Mouse (Mus musculus) CH12.LX (cell line): ENCODE results near the gene Tspan32. TPM values are rescaled to one million over a fixed set of nuclear protein-coding genes. Genes with fewer than 3 reads are reported as not detected.

Experiments
- DNase-seq: peaks from one replicate; pipeline ENCODE4 v3.0.0-alpha.2; 2013; ENCODE audit errors: extremely low read depth
- H3K27ac ChIP-seq: 2 replicates; pipeline ENCODE4 v1.5.1; 2012; ENCODE audit warnings: low read depth, mild to moderate bottlenecking, control low read depth, moderate library complexity; ENCODE audit not compliant: insufficient read depth
- H3K27me3 ChIP-seq: replicated peaks from 2 replicates; pipeline ENCODE3; 2012; ENCODE audit warnings: inconsistent platforms
- H3K36me3 ChIP-seq, 2 experiments: replicated peaks in 1 of 2; 2 replicates each; pipeline versions ENCODE3 to v1.6.1; 2012; ENCODE audit warnings: inconsistent platforms in 1 of 2, low read length in 1 of 2, mild to moderate bottlenecking in 1 of 2, mixed read lengths in 1 of 2, moderate library complexity in 1 of 2; ENCODE audit not compliant: control insufficient read depth in 1 of 2, insufficient read depth in 1 of 2
- H3K4me1 ChIP-seq, 2 experiments: 2 replicates each; pipeline ENCODE4 v1.6.1; 2012; ENCODE audit warnings: inconsistent platforms in 1 of 2, moderate library complexity in 1 of 2; ENCODE audit not compliant: insufficient read depth in 2 of 2, control insufficient read depth in 1 of 2
- H3K4me2 ChIP-seq: 2 replicates; pipeline ENCODE4 v1.6.1; 2012; ENCODE audit warnings: low read depth, mild to moderate bottlenecking, control low read depth; ENCODE audit not compliant: poor library complexity, insufficient read depth, severe bottlenecking
- H3K4me3 ChIP-seq, 3 experiments: fragments of 150-350 bp in 1 of 3; sonication (generic) in 1 of 3; replicated peaks in 1 of 3; 2 replicates each; pipeline versions ENCODE3 to v1.5.1; 2011 to 2012; ENCODE audit warnings: low read depth in 2 of 3, low read length in 2 of 3, mild to moderate bottlenecking in 2 of 3, moderate library complexity in 2 of 3, control low read depth in 1 of 3, improper control_type of control experiment in 1 of 3, inconsistent platforms in 1 of 3, mixed read lengths in 1 of 3; ENCODE audit not compliant: poor library complexity in 1 of 3
- H3K79me2 ChIP-seq: replicated peaks from 2 replicates; pipeline ENCODE4 v1.6.1; 2012; ENCODE audit warnings: mild to moderate bottlenecking, moderate library complexity; ENCODE audit not compliant: control insufficient read depth, poor library complexity, insufficient read depth, severe bottlenecking; ENCODE audit errors: extremely low read depth
- H3K9ac ChIP-seq: 2 replicates; pipeline ENCODE4 v1.6.1; 2012; ENCODE audit warnings: low read depth, mild to moderate bottlenecking, control low read depth, moderate library complexity; ENCODE audit not compliant: insufficient read depth
- H3K9me3 ChIP-seq: replicated peaks from 2 replicates; pipeline ENCODE3; 2012; ENCODE audit warnings: low read length, inconsistent platforms, mixed read lengths
- CHD2 ChIP-seq: IDR thresholded peaks from 2 replicates; pipeline ENCODE4 v1.6.1; 2011; ENCODE audit warnings: low read length, improper control_type of control experiment
- ELF1 ChIP-seq: IDR thresholded peaks from 2 replicates; pipeline ENCODE4 v1.6.1; 2014; ENCODE audit warnings: low read depth, mild to moderate bottlenecking, inconsistent platforms, low read length, improper control_type of control experiment
- EP300 ChIP-seq: IDR thresholded peaks from 2 replicates; pipeline ENCODE4 v1.6.1; 2011; ENCODE audit warnings: low read length, improper control_type of control experiment
- GABPA ChIP-seq: IDR thresholded peaks from 2 replicates; pipeline ENCODE4 v1.6.1; 2012; ENCODE audit warnings: low read depth, low read length, improper control_type of control experiment, inconsistent platforms; ENCODE audit not compliant: insufficient replicate concordance
- HCFC1 ChIP-seq: IDR thresholded peaks from 2 replicates; pipeline ENCODE4 v1.6.1; 2012; ENCODE audit warnings: low read depth, mild to moderate bottlenecking, inconsistent platforms, low read length, improper control_type of control experiment
- IRF4 ChIP-seq: IDR thresholded peaks from 2 replicates; pipeline ENCODE4 v1.6.1; 2014; ENCODE audit warnings: low read depth, mild to moderate bottlenecking, inconsistent platforms, low read length, improper control_type of control experiment
- JUN ChIP-seq: IDR thresholded peaks from 2 replicates; pipeline ENCODE4 v1.6.1; 2011; ENCODE audit warnings: low read depth, mild to moderate bottlenecking, low read length, improper control_type of control experiment, moderate library complexity; ENCODE audit not compliant: insufficient read depth
- MAFK ChIP-seq: IDR thresholded peaks from 2 replicates; pipeline ENCODE4 v1.6.1; 2011; ENCODE audit warnings: low read length, improper control_type of control experiment; ENCODE audit not compliant: insufficient replicate concordance
- MEF2A ChIP-seq: IDR thresholded peaks from 2 replicates; pipeline ENCODE4 v1.6.1; 2014; ENCODE audit warnings: low read depth, mild to moderate bottlenecking, inconsistent platforms, low read length, improper control_type of control experiment, borderline replicate concordance
- MXI1 ChIP-seq: IDR thresholded peaks from 2 replicates; pipeline ENCODE4 v1.6.1; 2011; ENCODE audit warnings: mild to moderate bottlenecking, low read depth, low read length, improper control_type of control experiment
- MYC ChIP-seq: IDR thresholded peaks from 2 replicates; pipeline ENCODE4 v1.6.1; 2011; ENCODE audit warnings: low read depth, mild to moderate bottlenecking, improper control_type of control experiment, low read length
- NELFE ChIP-seq: IDR thresholded peaks from 2 replicates; pipeline ENCODE4 v1.6.1; 2011; ENCODE audit warnings: low read depth, low read length, improper control_type of control experiment
- PAX5 ChIP-seq: IDR thresholded peaks from 2 replicates; pipeline ENCODE4 v1.6.1; 2012; ENCODE audit warnings: low read length, inconsistent platforms, mixed read lengths
- POLR2A ChIP-seq: IDR thresholded peaks from 2 replicates; pipeline ENCODE4 v1.6.1; 2011; ENCODE audit warnings: low read depth, mild to moderate bottlenecking, improper control_type of control experiment, low read length
- POLR2AphosphoS2 ChIP-seq: IDR thresholded peaks from 2 replicates; pipeline ENCODE4 v1.6.1; 2011; ENCODE audit warnings: low read depth, low read length, improper control_type of control experiment
- RAD21 ChIP-seq: IDR thresholded peaks from 2 replicates; pipeline ENCODE4 v1.6.1; 2011; ENCODE audit warnings: low read depth, mild to moderate bottlenecking, low read length, improper control_type of control experiment, moderate library complexity
- SIN3A ChIP-seq: IDR thresholded peaks from 2 replicates; pipeline ENCODE4 v1.6.1; 2012; ENCODE audit warnings: low read length, improper control_type of control experiment, inconsistent platforms
- SMC3 ChIP-seq: IDR thresholded peaks from 2 replicates; pipeline ENCODE4 v1.6.1; 2011; ENCODE audit warnings: low read depth, low read length, improper control_type of control experiment
- TBP ChIP-seq: conservative IDR thresholded peaks from 2 replicates; pipeline ENCODE4 v1.6.1; 2011; ENCODE audit warnings: low read depth, low read length, improper control_type of control experiment
- TCF12 ChIP-seq: IDR thresholded peaks from 2 replicates; pipeline ENCODE4 v1.6.1; 2014; ENCODE audit warnings: low read depth, mild to moderate bottlenecking, inconsistent platforms, low read length, improper control_type of control experiment
- UBTF ChIP-seq: IDR thresholded peaks from 2 replicates; pipeline ENCODE4 v1.6.1; 2012; ENCODE audit warnings: low read depth, mild to moderate bottlenecking, inconsistent platforms, low read length, improper control_type of control experiment, moderate library complexity
- USF1 ChIP-seq: IDR thresholded peaks from 2 replicates; pipeline ENCODE4 v1.6.1; 2014; ENCODE audit warnings: low read depth, mild to moderate bottlenecking, inconsistent platforms, low read length, improper control_type of control experiment
- ZC3H11A ChIP-seq: IDR thresholded peaks from 2 replicates; pipeline ENCODE4 v1.6.1; 2012; ENCODE audit warnings: low read depth, mild to moderate bottlenecking, inconsistent platforms, low read length, improper control_type of control experiment
- ZMIZ1 ChIP-seq: IDR thresholded peaks from 2 replicates; pipeline ENCODE4 v1.6.1; 2012; ENCODE audit warnings: low read depth, mild to moderate bottlenecking, inconsistent platforms, low read length, improper control_type of control experiment
- ZNF384 ChIP-seq: IDR thresholded peaks from 2 replicates; pipeline ENCODE4 v1.6.1; 2012; ENCODE audit warnings: low read depth, low read length, improper control_type of control experiment, inconsistent platforms
- dilution Hi-C: fragments of 300-500 bp; cut with MboI; formaldehyde crosslinking; loops from 2 replicates; pipeline ENCODE4 v1.14.3; 2020; ENCODE audit warnings: low sequenced_read_pairs; ENCODE audit not compliant: extremely low pct_unique_long_range_greater_than_20kb, extremely low pct_ligation_motif_present
- in situ Hi-C: fragments of 300-500 bp; cut with MboI; formaldehyde crosslinking; loops from 3 replicates; pipeline ENCODE4 v1.14.3; 2019; ENCODE audit warnings: low sequenced_read_pairs, low pct_ligation_motif_present, low pct_unique_long_range_greater_than_20kb, mixed read lengths
- polyA plus RNA-seq: library from polyadenylated mRNA; unstranded; fragments of >175 nt; gene quantifications from 2 replicates; pipeline ENCODE4 v1.2.1, GENCODE M21; 2012; ENCODE audit warnings: low read depth; ENCODE audit not compliant: insufficient read length
- total RNA-seq, 2 experiments: library from RNA; depleted of rRNA; stranded (reverse); fragments of 300-350 nt in 1 of 2; fragments of >200 nt in 1 of 2; gene quantifications; 2 replicates each; pipeline ENCODE4 v1.2.3; 2012 to 2014

Gene Tspan32
- total and polyA plus RNA-seq, 3 experiments = 28.2 to 34.5 (median 28.6) TPM

DNA sequence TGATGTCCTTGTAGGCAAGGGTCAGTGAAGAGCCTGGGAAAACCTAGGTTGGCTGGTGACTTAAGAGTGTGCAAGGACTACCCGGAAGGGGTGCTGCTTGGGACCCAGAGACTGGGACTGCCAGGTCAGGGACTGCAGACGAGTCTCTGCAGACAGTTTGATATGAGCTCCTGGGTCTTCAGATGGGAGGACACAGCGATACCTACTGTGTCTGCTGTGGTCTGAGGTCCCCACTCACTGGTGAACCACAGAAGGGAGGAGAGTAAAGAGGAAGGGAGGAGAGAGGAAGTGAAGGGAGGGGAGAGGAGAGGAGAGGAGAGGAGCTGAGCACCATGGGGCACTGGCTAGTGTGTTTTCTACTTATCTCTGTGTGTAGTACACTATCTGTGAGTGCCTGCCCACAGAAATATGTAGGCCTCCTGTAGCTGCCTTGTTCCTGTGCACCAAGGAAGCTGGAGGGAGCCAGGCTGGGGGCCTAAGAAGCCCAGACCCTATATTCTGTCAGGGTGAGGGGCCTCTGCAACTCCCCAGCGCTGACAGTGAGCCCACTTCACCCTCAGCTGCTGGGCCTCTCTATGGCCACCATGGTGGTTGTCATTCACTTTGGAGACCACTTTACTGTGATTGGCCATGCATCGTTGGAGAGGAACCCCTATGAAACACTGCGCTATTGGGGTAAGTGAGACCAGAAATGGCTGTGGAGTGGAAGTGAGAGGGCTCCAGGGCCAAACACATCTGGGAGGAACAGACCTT is 674 bp downstream of the Tspan32 start:
- in situ Hi-C loops (loop anchor here (5.0 to 25.0 kb wide), 2 partner anchors 62 to 543 kb away; partner anchors contain the start of genes Lsp1 and Tssc4), dilution Hi-C loops (no loop called here)
- Histone ChIP-seq H3K9me3 (no peaks in the 10 kb centered on the region), H3K27me3 (no peaks in the 10 kb centered on the region), H3K4me1 (peaks cover 19 to 47% of the 10 kb centered on the region in 2 experiments), H3K79me2 (peaks cover 21% of the 10 kb centered on the region), H3K36me3 (peaks cover 0 to 16% of the 10 kb centered on the region in 2 experiments), H3K27ac (peak overlapping the region; percentile 82), H3K9ac (peak overlapping the region; percentile 72), H3K4me2 (peak overlapping the region; percentile 79), H3K4me3 (peak overlapping the region; percentile 59 to 81 (median 74))
- peak; percentile 64 for DNase-seq
- TF ChIP-seq POLR2A (peak; percentile 57; the same call in 1 of the 2 replicates), ELF1 (peak; percentile 64), MEF2A (no peak), USF1 (no peak), PAX5 (no peak), ZC3H11A (no peak), RAD21 (no peak), TBP (peak; percentile 76; the same call in 1 of the 2 replicates), ZNF384 (no peak), TCF12 (peak; percentile 41; the same call in 1 of the 2 replicates), ZMIZ1 (no peak; the same call in 1 of the 2 replicates), SIN3A (peak; percentile 17; the same call in 1 of the 2 replicates), GABPA (no peak), SMC3 (no peak), NELFE (0 out of 2 replicates have a peak, but pooled peaks have one; percentile 17), MYC (no peak), UBTF (no peak), EP300 (0 out of 2 replicates have a peak, but pooled peaks have one; percentile 4), CHD2 (no peak), JUN (no peak), POLR2AphosphoS2 (no peak), MAFK (no peak), IRF4 (no peak), MXI1 (no peak; the same call in 1 of the 2 replicates), HCFC1 (no peak)
